ENCODE assay signal across 10 mouse cellular contexts in genomic region chr17:24506332-24507070, GRCm38 (mm10). TPM values are rescaled to one million over a fixed set of nuclear protein-coding genes. Genes with fewer than 3 reads are reported as not detected.
A peak's percentile ranks its signal among the peaks of the same experiment; 100 is the strongest.
DNase-seq lines count a peak whose midpoint lies in the region; ATAC-seq and TF ChIP-seq lines count a peak whose summit lies in the region.
"Had no signal": no experiment of that assay in that cellular context is flagged by ENCODE, and none has a peak within 500 bp of the region (broad histone marks: within the 10 kb centered on the region; RNA-seq: fewer than 3 reads in every experiment).

No protein-coding gene starts in this region.

- no peaks in the 10 kb centered on the region for H3K4me1 ChIP-seq in CH12.LX (ENCODE audit: control insufficient read depth in 1 of 2, insufficient read depth in 2 of 2)
- H3K4me1 ChIP-seq in embryonic facial prominence, embryonic 10.5 days: peaks cover 13% of the 10 kb centered on the region
- peaks cover 6% of the 10 kb centered on the region; the same call in 1 of the 2 replicates for H3K4me1 ChIP-seq in hindbrain, embryonic 15.5 days (replicated peaks)
- H3K4me1 ChIP-seq in midbrain, embryonic 12.5 days: peaks cover 8% of the 10 kb centered on the region

- H3K9ac ChIP-seq in CH12.LX (ENCODE audit: insufficient read depth, low read depth): no peak overlapping the region
- H3K9ac ChIP-seq in hindbrain, embryonic 15.5 days: no peak overlapping the region
- no peak overlapping the region; the same call in 1 of the 2 replicates for H3K9ac ChIP-seq in midbrain, embryonic 12.5 days (replicated peaks)

- 27% methylated on average over 36 of the region's 36 CpGs for WGBS in embryonic facial prominence, embryonic 10.5 days
- 26% methylated on average over 36 of the region's 36 CpGs for WGBS in hindbrain, embryonic 15.5 days
- WGBS in midbrain, embryonic 12.5 days: 29% methylated on average over 31 of the region's 36 CpGs

- H3K27me3 ChIP-seq in CH12.LX (replicated peaks): no peaks in the 10 kb centered on the region
- peaks cover 22% of the 10 kb centered on the region for H3K27me3 ChIP-seq in embryonic facial prominence, embryonic 10.5 days (replicated peaks; ENCODE audit: low read depth, poor library complexity, severe bottlenecking)
- no peaks in the 10 kb centered on the region for H3K27me3 ChIP-seq in hindbrain, embryonic 15.5 days
- H3K27me3 ChIP-seq in midbrain, embryonic 12.5 days: peaks cover 5% of the 10 kb centered on the region; the same call in 1 of the 2 replicates

- peak; percentile 62 for DNase-seq in cerebellum, adult 11-12 months
- DNase-seq in cerebellum, postnatal 4 days (ENCODE audit: low spot score in 2 of 2): no peak
- DNase-seq in CH12.LX (ENCODE audit: extremely low read depth): no peak
- peak; percentile 33 for DNase-seq in embryonic facial prominence, embryonic 10.5 days (ENCODE audit: low spot score)
- DNase-seq in thymus, postnatal 4 days: no peak

- ATAC-seq in hindbrain, embryonic 15.5 days (ENCODE audit: low FRiP score, low read depth): 0 out of 2 replicates have a peak, but pooled peaks have one; percentile 5
- 0 out of 2 replicates have a peak, but pooled peaks have one; percentile 34 for ATAC-seq in midbrain, embryonic 12.5 days (ENCODE audit: low FRiP score, low read depth)
- no peak for ATAC-seq in megakaryocyte, adult 5-6 weeks (ENCODE audit: poor library complexity, severe bottlenecking)

- H3K27ac ChIP-seq in CH12.LX (ENCODE audit: insufficient read depth, low read depth): no peak overlapping the region
- H3K27ac ChIP-seq in embryonic facial prominence, embryonic 10.5 days (replicated peaks): peak overlapping the region; percentile 4; the same call in 1 of the 2 replicates
- H3K27ac ChIP-seq in hindbrain, embryonic 15.5 days (replicated peaks): no peak overlapping the region; the same call in 1 of the 2 replicates
- 0 out of 2 replicates have a peak overlapping the region, but pooled peaks have one; percentile 22 for H3K27ac ChIP-seq in midbrain, embryonic 12.5 days (replicated peaks)

- no peak overlapping the region for H3K4me3 ChIP-seq in CH12.LX (replicated peaks in 1 of 3; ENCODE audit: low read depth in 2 of 3, low read length in 2 of 3, poor library complexity in 1 of 3)
- peak overlapping the region; percentile 44 for H3K4me3 ChIP-seq in embryonic facial prominence, embryonic 10.5 days
- H3K4me3 ChIP-seq in hindbrain, embryonic 15.5 days: no peak overlapping the region
- H3K4me3 ChIP-seq in midbrain, embryonic 12.5 days: no peak overlapping the region
- H3K4me3 ChIP-seq: erythroblast, embryonic 14.5 days had no signal

- TF ChIP-seq POLR2A in CH12.LX (IDR thresholded peaks at IDR 0.05; ENCODE audit: low read depth, low read length): 0 out of 2 replicates have a peak, but pooled peaks have one; percentile 6

- no peaks in the 10 kb centered on the region for H3K9me3 ChIP-seq in CH12.LX (replicated peaks; ENCODE audit: low read length)
- H3K9me3 ChIP-seq in embryonic facial prominence, embryonic 10.5 days: no peaks in the 10 kb centered on the region
- H3K9me3 ChIP-seq in hindbrain, embryonic 15.5 days: no peaks in the 10 kb centered on the region
- no peaks in the 10 kb centered on the region for H3K9me3 ChIP-seq in midbrain, embryonic 12.5 days

- peaks cover 64 to 86% of the 10 kb centered on the region in 2 experiments for H3K36me3 ChIP-seq in CH12.LX (replicated peaks in 1 of 2; ENCODE audit: control insufficient read depth in 1 of 2, insufficient read depth in 1 of 2, low read length in 1 of 2)
- peaks cover 94% of the 10 kb centered on the region for H3K36me3 ChIP-seq in embryonic facial prominence, embryonic 10.5 days (replicated peaks)
- H3K36me3 ChIP-seq in hindbrain, embryonic 15.5 days: peaks cover 80% of the 10 kb centered on the region
- H3K36me3 ChIP-seq in midbrain, embryonic 12.5 days: peaks cover 96% of the 10 kb centered on the region

- TF ChIP-seq EP300 in CH12.LX (IDR thresholded peaks at IDR 0.05; ENCODE audit: low read length): no peak

- TF ChIP-seq CTCF in CH12.LX (conservative IDR thresholded peaks at IDR 0.05 in 1 of 2, IDR thresholded peaks at IDR 0.05 in 1 of 2; ENCODE audit: low read depth in 2 of 2, low read length in 2 of 2): no peak

- dilution Hi-C loops in CH12.LX (cut with MboI; ENCODE audit: extremely low pct_ligation_motif_present, extremely low pct_unique_long_range_greater_than_20kb, low sequenced_read_pairs): no loop called here

- no peak overlapping the region for H3K4me2 ChIP-seq in CH12.LX (ENCODE audit: insufficient read depth, low read depth, poor library complexity, severe bottlenecking)
- no peak overlapping the region for H3K4me2 ChIP-seq in hindbrain, embryonic 15.5 days
- H3K4me2 ChIP-seq in midbrain, embryonic 12.5 days (replicated peaks): peak overlapping the region; percentile 23; the same call in 1 of the 2 replicates

- no peaks in the 10 kb centered on the region for H3K79me2 ChIP-seq in CH12.LX (replicated peaks; ENCODE audit: control insufficient read depth, extremely low read depth, insufficient read depth, poor library complexity, severe bottlenecking)

- TF ChIP-seq RAD21 in CH12.LX (IDR thresholded peaks at IDR 0.05; ENCODE audit: low read depth, low read length): no peak

- in situ Hi-C loops in CH12.LX (cut with MboI; ENCODE audit: low pct_ligation_motif_present, low pct_unique_long_range_greater_than_20kb, low sequenced_read_pairs): no loop called here

TF ChIP-seq in CH12.LX, 34 proteins besides CTCF, POLR2A, EP300 and RAD21:
- TF ChIP-seq E2F4 (IDR thresholded peaks at IDR 0.05; ENCODE audit: insufficient replicate concordance, low read depth, low read length) (no peak), UBTF (IDR thresholded peaks at IDR 0.05; ENCODE audit: low read depth, low read length) (no peak), MYC (IDR thresholded peaks at IDR 0.05; ENCODE audit: low read depth, low read length) (no peak), TCF12 (IDR thresholded peaks at IDR 0.05; ENCODE audit: low read depth, low read length) (no peak)

RNA-seq across cellular contexts. Expression of gene Caskin1, which starts 18.1 kb away (rescaled TPM):
- total RNA-seq in CH12.LX (2012; rRNA removed) (0.08 and 0.21 TPM in 2 replicates), CH12.LX (2014; rRNA removed) (not detected in 2 replicates)
- 0.71 and 0.80 TPM in 2 replicates for polyA plus RNA-seq in CH12.LX (2012; ENCODE audit: insufficient read length, low read depth)
- polyA plus RNA-seq in embryonic facial prominence, embryonic 10.5 days (2016; fragmentation: Nextera tagmentation; extraction: Ambion mirVana): 3.1 and 3.9 TPM in 2 replicates
- 51.4 and 55.0 TPM in 2 replicates for polyA plus RNA-seq in hindbrain, embryonic 15.5 days (2015; fragmentation: Nextera tagmentation; extraction: Ambion mirVana)
- polyA plus RNA-seq in midbrain, embryonic 12.5 days (2016; fragmentation: Nextera tagmentation; extraction: Ambion mirVana): 20.2 and 23.0 TPM in 2 replicates
- not detected in 2 replicates for total RNA-seq in megakaryocyte, adult 5-6 weeks (2015)
- total RNA-seq in megakaryocyte, adult 5-6 weeks (2017): not detected in 2 replicates
- total RNA-seq: neutrophil, adult 5-6 weeks had no signal
- polyA plus RNA-seq: erythroblast, embryonic 14.5 days had no signal

RNA-seq across cellular contexts. Expression of gene Traf7, which starts 21.2 kb away (rescaled TPM):
- total RNA-seq in CH12.LX (2012; rRNA removed): 122 and 127 TPM in 2 replicates
- 109 and 114 TPM in 2 replicates for total RNA-seq in CH12.LX (2014; rRNA removed)
- polyA plus RNA-seq in CH12.LX (2012; ENCODE audit: insufficient read length, low read depth): 167 and 176 TPM in 2 replicates
- 116 and 121 TPM in 2 replicates for polyA plus RNA-seq in embryonic facial prominence, embryonic 10.5 days (2016; fragmentation: Nextera tagmentation; extraction: Ambion mirVana)
- 88.7 and 91.0 TPM in 2 replicates for polyA plus RNA-seq in hindbrain, embryonic 15.5 days (2015; fragmentation: Nextera tagmentation; extraction: Ambion mirVana)
- polyA plus RNA-seq in midbrain, embryonic 12.5 days (2016; fragmentation: Nextera tagmentation; extraction: Ambion mirVana): 92.4 and 94.9 TPM in 2 replicates
- total RNA-seq in megakaryocyte, adult 5-6 weeks (2015): 46.4 and 48.1 TPM in 2 replicates
- 81.3 and 82.8 TPM in 2 replicates for total RNA-seq in megakaryocyte, adult 5-6 weeks (2017)

RNA-seq across cellular contexts. Expression of gene Rab26, which starts 27.5 kb away (rescaled TPM):
- 1.3 and 2.2 TPM in 2 replicates for total RNA-seq in CH12.LX (2012; rRNA removed)
- 0.36 TPM in 1 of 2 replicates, not detected in the other for total RNA-seq in CH12.LX (2014; rRNA removed)
- polyA plus RNA-seq in CH12.LX (2012; ENCODE audit: insufficient read length, low read depth): 0.40 and 0.74 TPM in 2 replicates
- 2.6 TPM in 2 replicates for polyA plus RNA-seq in embryonic facial prominence, embryonic 10.5 days (2016; fragmentation: Nextera tagmentation; extraction: Ambion mirVana)
- polyA plus RNA-seq in hindbrain, embryonic 15.5 days (2015; fragmentation: Nextera tagmentation; extraction: Ambion mirVana): 6.3 and 8.2 TPM in 2 replicates
- polyA plus RNA-seq in midbrain, embryonic 12.5 days (2016; fragmentation: Nextera tagmentation; extraction: Ambion mirVana): 1.9 and 2.2 TPM in 2 replicates
- 0.42 and 0.57 TPM in 2 replicates for total RNA-seq in megakaryocyte, adult 5-6 weeks (2015)
- total RNA-seq in megakaryocyte, adult 5-6 weeks (2017): 0.95 and 1.1 TPM in 2 replicates
- total RNA-seq: neutrophil, adult 5-6 weeks had no signal

RNA-seq across cellular contexts. Expression of gene Mlst8, which starts 27.6 kb away (rescaled TPM):
- total RNA-seq in CH12.LX (2012; rRNA removed) (10.0 and 13.6 TPM in 2 replicates), CH12.LX (2014; rRNA removed) (10.9 and 14.0 TPM in 2 replicates)
- 21.8 and 24.7 TPM in 2 replicates for polyA plus RNA-seq in CH12.LX (2012; ENCODE audit: insufficient read length, low read depth)
- 37.5 and 39.0 TPM in 2 replicates for polyA plus RNA-seq in embryonic facial prominence, embryonic 10.5 days (2016; fragmentation: Nextera tagmentation; extraction: Ambion mirVana)
- polyA plus RNA-seq in hindbrain, embryonic 15.5 days (2015; fragmentation: Nextera tagmentation; extraction: Ambion mirVana): 35.4 and 36.0 TPM in 2 replicates
- 37.0 TPM in 2 replicates for polyA plus RNA-seq in midbrain, embryonic 12.5 days (2016; fragmentation: Nextera tagmentation; extraction: Ambion mirVana)
- total RNA-seq in megakaryocyte, adult 5-6 weeks (2015): 12.5 and 14.6 TPM in 2 replicates
- 42.3 and 43.2 TPM in 2 replicates for total RNA-seq in megakaryocyte, adult 5-6 weeks (2017)

RNA-seq across cellular contexts. Expression of gene Bricd5, which starts 32.8 kb away (rescaled TPM):
- 0.98 and 1.1 TPM in 2 replicates for total RNA-seq in CH12.LX (2012; rRNA removed)
- not detected in 2 replicates for total RNA-seq in CH12.LX (2014; rRNA removed)
- 0.61 TPM in 1 of 2 replicates, not detected in the other for polyA plus RNA-seq in CH12.LX (2012; ENCODE audit: insufficient read length, low read depth)
- 0.36 and 0.67 TPM in 2 replicates for polyA plus RNA-seq in embryonic facial prominence, embryonic 10.5 days (2016; fragmentation: Nextera tagmentation; extraction: Ambion mirVana)
- 0.34 and 0.77 TPM in 2 replicates for polyA plus RNA-seq in hindbrain, embryonic 15.5 days (2015; fragmentation: Nextera tagmentation; extraction: Ambion mirVana)
- 0.34 TPM in 1 of 2 replicates, not detected in the other for polyA plus RNA-seq in midbrain, embryonic 12.5 days (2016; fragmentation: Nextera tagmentation; extraction: Ambion mirVana)
- 0.75 TPM in 1 of 2 replicates, not detected in the other for total RNA-seq in megakaryocyte, adult 5-6 weeks (2015)
- 0.26 TPM in 1 of 2 replicates, not detected in the other for total RNA-seq in megakaryocyte, adult 5-6 weeks (2017)
- total RNA-seq: neutrophil, adult 5-6 weeks had no signal
- polyA plus RNA-seq: erythroblast, embryonic 14.5 days had no signal

Comparison
In these comparisons a context has a peak if more than half of its experiments do, and no peak if none do; other contexts are left out.
1. DNase-seq: peak in cerebellum, adult 11-12 months (single experiment) and embryonic facial prominence, embryonic 10.5 days (single experiment); none in cerebellum, postnatal 4 days (0 of 2), CH12.LX (single experiment) and thymus, postnatal 4 days (single experiment).
2. H3K27ac ChIP-seq: peak in embryonic facial prominence, embryonic 10.5 days (single experiment) and midbrain, embryonic 12.5 days (single experiment); none in CH12.LX (single experiment) and hindbrain, embryonic 15.5 days (single experiment).